Mouse (Mus musculus): ENCODE results near the gene Khdc1a. TPM values are rescaled to one million over a fixed set of nuclear protein-coding genes. Genes with fewer than 3 reads are reported as not detected.
"Not testable (repeated sequence)": the region's sequence is repeated elsewhere in the genome, so short reads cannot be mapped to it uniquely, and the experiment has no call there.

Khdc1a gene
- polyA plus RNA-seq, 1 experiment from 2014 or later = 0.23 TPM

- no peak for ATAC-seq (replicated peaks; ENCODE audit: insufficient number of reproducible peaks, insufficient read depth, low FRiP score, low read depth)
- Histone ChIP-seq H3K4me3 (no peak overlapping the region), H3K27me3 (no peaks in the 10 kb centered on the region), H3K36me3 (no peaks in the 10 kb centered on the region), H3K9me3 (replicated peaks) (no peaks in the 10 kb centered on the region), H3K9ac (no peak overlapping the region), H3K4me1 (replicated peaks) (no peaks in the 10 kb centered on the region), H3K4me2 (no peak overlapping the region), H3K27ac (no peak overlapping the region)
- WGBS = 73% methylated on average over 1 of the region's 1 CpGs
Measured at GRCm38 (mm10) chr1:21323996-21324574, 25.4 kb upstream of the Khdc1a start.

GRCm38 (mm10) chr1:21324633-21325032 is 24.8 kb upstream of the Khdc1a start:
- H3K4me3 ChIP-seq = no peak overlapping the region
- ATAC-seq (replicated peaks; ENCODE audit: insufficient number of reproducible peaks, insufficient read depth, low FRiP score, low read depth) = no peak
- H3K9me3 ChIP-seq (replicated peaks) = no peaks in the 10 kb centered on the region
- H3K27me3 ChIP-seq = no peaks in the 10 kb centered on the region
- H3K4me1 ChIP-seq (replicated peaks) = no peaks in the 10 kb centered on the region
- H3K9ac ChIP-seq = no peak overlapping the region
- no peak overlapping the region for H3K27ac ChIP-seq
- no peak overlapping the region for H3K4me2 ChIP-seq
- 76% methylated on average over 1 of the region's 1 CpGs for WGBS
- H3K36me3 ChIP-seq = no peaks in the 10 kb centered on the region

GRCm38 (mm10) chr1:21326733-21327132 is 22.7 kb upstream of the Khdc1a start:
- no peak overlapping the region for H3K4me3 ChIP-seq
- ATAC-seq (replicated peaks; ENCODE audit: insufficient number of reproducible peaks, insufficient read depth, low FRiP score, low read depth) = no peak
- no peaks in the 10 kb centered on the region for H3K9me3 ChIP-seq (replicated peaks)
- H3K27me3 ChIP-seq = no peaks in the 10 kb centered on the region
- no peaks in the 10 kb centered on the region for H3K36me3 ChIP-seq
- no peak overlapping the region for H3K27ac ChIP-seq
- whole genome bisulfite sequencing = 88% methylated on average over 7 of the region's 7 CpGs
- H3K4me2 ChIP-seq = no peak overlapping the region
- H3K9ac ChIP-seq = no peak overlapping the region
- no peaks in the 10 kb centered on the region for H3K4me1 ChIP-seq (replicated peaks)

DNA sequence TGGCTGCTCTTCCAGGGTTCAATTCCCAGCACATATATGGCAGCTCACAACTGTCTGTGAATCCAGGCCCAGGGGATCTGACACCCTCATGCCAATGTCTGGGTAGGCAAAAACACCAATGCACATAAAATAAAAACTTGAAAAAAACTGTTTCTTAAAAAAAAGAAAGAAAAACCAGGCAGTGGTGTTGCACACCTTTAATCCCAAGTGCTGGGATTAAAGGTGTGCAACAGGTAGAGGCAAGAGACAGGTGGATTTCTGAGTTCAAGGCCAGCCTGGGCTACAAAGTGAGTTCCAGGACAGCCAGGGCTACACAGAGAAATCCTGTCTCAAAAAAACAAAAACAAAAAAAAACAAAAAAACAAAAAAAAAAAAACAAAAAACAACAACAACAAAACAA is 18.3 kb upstream of the Khdc1a start:
- H3K27me3 ChIP-seq; H3K36me3 ChIP-seq; H3K4me3 ChIP-seq; ATAC-seq (replicated peaks; ENCODE audit: insufficient number of reproducible peaks, insufficient read depth, low FRiP score, low read depth); H3K9ac ChIP-seq; H3K27ac ChIP-seq; H3K4me2 ChIP-seq; H3K9me3 ChIP-seq (replicated peaks); H3K4me1 ChIP-seq (replicated peaks): not testable (repeated sequence)

DNA sequence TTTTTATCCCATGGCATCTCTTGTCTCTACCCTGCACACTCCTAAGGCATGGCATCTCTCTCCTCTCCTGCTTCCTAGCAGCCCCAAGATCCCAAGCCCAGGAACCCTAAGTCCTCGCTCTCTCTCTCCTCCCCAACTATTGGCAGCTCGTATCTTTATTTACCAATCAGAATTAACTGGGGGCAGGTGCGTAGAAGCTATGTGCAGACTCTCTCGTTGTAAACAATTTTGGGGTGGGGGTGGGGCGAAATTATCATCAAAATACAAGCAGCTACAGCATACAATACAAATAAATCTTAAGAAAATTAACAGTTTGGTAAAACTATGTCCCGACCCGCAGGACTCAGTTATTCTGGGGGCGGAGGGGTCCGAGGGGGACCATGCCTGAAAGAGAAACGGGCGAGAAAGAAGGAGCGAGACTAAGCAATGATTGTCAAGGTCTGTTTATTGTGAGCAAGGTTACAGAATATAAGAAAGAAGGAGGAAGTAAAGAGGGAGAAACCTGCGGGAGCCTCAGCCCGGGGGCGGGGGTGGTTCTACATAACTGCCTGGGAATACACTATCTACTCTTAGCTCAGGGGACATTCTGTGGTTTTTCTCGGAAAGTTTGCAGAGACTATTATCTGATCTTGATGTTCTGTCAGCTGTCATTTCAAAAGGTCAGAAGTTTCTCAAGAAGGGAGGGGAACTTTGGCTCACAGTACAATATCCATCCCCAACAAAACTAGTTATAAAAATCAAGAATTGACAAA is 16.0 kb upstream of the Khdc1a start:
- H3K27ac ChIP-seq = no peak overlapping the region
- no peaks in the 10 kb centered on the region for H3K27me3 ChIP-seq
- ATAC-seq (replicated peaks; ENCODE audit: insufficient number of reproducible peaks, insufficient read depth, low FRiP score, low read depth) = no peak
- 67% methylated on average over 16 of the region's 16 CpGs for WGBS
- H3K4me1 ChIP-seq (replicated peaks) = no peaks in the 10 kb centered on the region
- H3K36me3 ChIP-seq = no peaks in the 10 kb centered on the region
- H3K4me2 ChIP-seq = no peak overlapping the region
- no peak overlapping the region for H3K4me3 ChIP-seq
- H3K9ac ChIP-seq = no peak overlapping the region
- H3K9me3 ChIP-seq (replicated peaks) = no peaks in the 10 kb centered on the region

DNA sequence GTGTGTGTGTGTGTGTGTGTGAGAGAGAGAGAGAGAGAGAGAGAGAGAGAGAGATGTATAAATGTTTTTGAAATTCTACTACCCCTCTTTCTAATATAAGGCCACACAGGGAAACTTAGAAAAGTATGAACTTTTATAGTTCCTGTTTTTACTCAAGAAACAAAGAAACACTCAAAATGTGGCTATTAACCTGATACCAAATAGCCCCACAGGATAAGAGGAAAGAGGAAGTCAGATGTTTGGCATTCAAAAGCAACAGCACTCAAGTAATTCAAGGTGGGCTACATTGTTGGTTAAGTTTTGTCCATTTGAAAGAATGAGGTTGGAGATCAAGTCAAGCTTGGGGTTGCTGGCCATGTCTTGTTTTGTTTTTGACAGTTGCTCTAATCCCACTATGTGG is 13.6 kb upstream of the Khdc1a start:
- no peak overlapping the region for H3K27ac ChIP-seq
- H3K36me3 ChIP-seq = no peaks in the 10 kb centered on the region
- H3K27me3 ChIP-seq = no peaks in the 10 kb centered on the region
- no peak overlapping the region for H3K4me3 ChIP-seq
- ATAC-seq (replicated peaks; ENCODE audit: insufficient number of reproducible peaks, insufficient read depth, low FRiP score, low read depth) = no peak
- H3K9ac ChIP-seq = no peak overlapping the region
- no peaks in the 10 kb centered on the region for H3K9me3 ChIP-seq (replicated peaks)
- no peaks in the 10 kb centered on the region for H3K4me1 ChIP-seq (replicated peaks)
- H3K4me2 ChIP-seq = no peak overlapping the region

GRCm38 (mm10) chr1:21340745-21341144 is 8.7 kb upstream of the Khdc1a start:
- Histone ChIP-seq H3K27me3 (no peaks in the 10 kb centered on the region), H3K9ac (no peak overlapping the region), H3K4me1 (replicated peaks) (no peaks in the 10 kb centered on the region), H3K4me2 (no peak overlapping the region), H3K4me3 (no peak overlapping the region), H3K36me3 (no peaks in the 10 kb centered on the region), H3K9me3 (replicated peaks) (no peaks in the 10 kb centered on the region), H3K27ac (no peak overlapping the region)
- 91% methylated on average over 1 of the region's 1 CpGs for WGBS
- ATAC-seq (replicated peaks; ENCODE audit: insufficient number of reproducible peaks, insufficient read depth, low FRiP score, low read depth) = no peak

DNA sequence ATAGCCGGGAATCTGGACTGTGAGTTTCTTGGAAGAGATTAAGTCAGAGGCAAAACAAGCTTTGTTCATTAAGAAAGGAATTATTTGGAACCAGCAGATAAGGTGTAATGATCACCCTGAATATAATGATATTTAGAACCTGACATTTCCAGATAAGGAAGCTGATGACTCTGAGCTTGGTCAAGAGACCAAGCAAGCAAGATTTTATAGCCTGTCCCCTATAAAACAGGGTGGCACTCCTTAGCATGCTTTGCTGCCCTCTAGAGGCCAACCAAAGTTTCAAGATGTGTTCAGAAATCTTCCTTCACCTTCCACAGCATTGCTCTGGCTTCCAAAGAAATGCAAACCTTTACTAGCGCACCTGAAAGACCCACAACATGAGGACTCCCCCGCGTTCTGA is 5.2 kb upstream of the Khdc1a start:
- Histone ChIP-seq H3K4me2 (no peak overlapping the region), H3K4me3 (no peak overlapping the region), H3K9ac (no peak overlapping the region), H3K27ac (no peak overlapping the region), H3K27me3 (no peaks in the 10 kb centered on the region), H3K36me3 (no peaks in the 10 kb centered on the region), H3K9me3 (replicated peaks) (no peaks in the 10 kb centered on the region), H3K4me1 (replicated peaks) (no peaks in the 10 kb centered on the region)
- no peak for ATAC-seq (replicated peaks; ENCODE audit: insufficient number of reproducible peaks, insufficient read depth, low FRiP score, low read depth)
- WGBS = 61% methylated on average over 4 of the region's 4 CpGs

GRCm38 (mm10) chr1:21344752-21345151 is 4.7 kb upstream of the Khdc1a start:
- WGBS = 76% methylated on average over 7 of the region's 7 CpGs
- H3K9me3 ChIP-seq (replicated peaks); H3K4me2 ChIP-seq; H3K9ac ChIP-seq; H3K4me3 ChIP-seq; ATAC-seq (replicated peaks; ENCODE audit: insufficient number of reproducible peaks, insufficient read depth, low FRiP score, low read depth); H3K27ac ChIP-seq; H3K4me1 ChIP-seq (replicated peaks); H3K36me3 ChIP-seq; H3K27me3 ChIP-seq: not testable (repeated sequence)

GRCm38 (mm10) chr1:21368031-21368430 is 18.6 kb downstream of the Khdc1a start, which contains the start of gene Khdc1c:
Gene Khdc1c, plus strand, starts transcription at chr1:21368331.
- H3K9me3 ChIP-seq (replicated peaks); H3K9ac ChIP-seq; H3K27me3 ChIP-seq; H3K36me3 ChIP-seq; H3K4me2 ChIP-seq; H3K4me1 ChIP-seq (replicated peaks); H3K4me3 ChIP-seq; ATAC-seq (replicated peaks; ENCODE audit: insufficient number of reproducible peaks, insufficient read depth, low FRiP score, low read depth); H3K27ac ChIP-seq: not testable (repeated sequence)
- WGBS = 69% methylated on average over 1 of the region's 1 CpGs

DNA sequence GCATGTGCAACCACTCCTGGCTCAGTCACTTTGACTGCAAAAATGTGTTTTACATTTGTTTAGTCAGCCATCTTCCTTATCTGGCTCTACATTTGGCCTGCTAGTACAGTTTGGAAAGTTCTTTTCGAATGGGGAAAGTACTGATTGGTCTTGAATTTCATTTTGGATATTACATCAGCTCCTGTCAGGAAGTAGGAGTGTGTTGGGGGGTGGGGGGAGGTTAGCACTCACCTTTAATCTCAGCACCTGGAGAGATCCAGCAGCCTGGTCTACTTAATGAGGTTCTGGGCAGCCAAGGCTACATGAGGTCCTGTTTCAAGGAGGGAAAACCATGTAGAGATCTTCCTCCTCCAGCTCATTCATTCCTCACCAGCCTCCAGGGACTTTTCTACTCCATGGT is 33.8 kb downstream of the Khdc1a start, which contains the start of gene Khdc1b:
Gene Khdc1b, plus strand, starts transcription at position 301 of the 400 bp plus-strand sequence.
- Histone ChIP-seq H3K9ac (no peak within 1 kb of the TSS), H3K4me3 (no peak within 1 kb of the TSS), H3K27ac (no peak within 1 kb of the TSS), H3K36me3 (no peaks in the 10 kb centered on the region), H3K9me3 (replicated peaks) (no peaks in the 10 kb centered on the region), H3K27me3 (no peaks in the 10 kb centered on the region), H3K4me1 (replicated peaks) (no peaks in the 10 kb centered on the region), H3K4me2 (no peak within 1 kb of the TSS)
- ATAC-seq (replicated peaks; ENCODE audit: insufficient number of reproducible peaks, insufficient read depth, low FRiP score, low read depth) = no peak
- 81% methylated on average over 1 of the region's 1 CpGs for WGBS

- no peaks in the 10 kb centered on the region for H3K36me3 ChIP-seq
- ATAC-seq (replicated peaks; ENCODE audit: insufficient number of reproducible peaks, insufficient read depth, low FRiP score, low read depth) = no peak
- 69% methylated on average over 6 of the region's 6 CpGs for WGBS
Measured at GRCm38 (mm10) chr1:21391138-21391671, 41.8 kb downstream of the Khdc1a start.

More at GRCm38 (mm10) chr1:21391138-21391671, 41.8 kb downstream of the Khdc1a start:
- no peaks in the 10 kb centered on the region for H3K4me1 ChIP-seq (replicated peaks)
- H3K4me3 ChIP-seq = no peak overlapping the region
- H3K9ac ChIP-seq = no peak overlapping the region
- H3K4me2 ChIP-seq = no peak overlapping the region
- no peaks in the 10 kb centered on the region for H3K9me3 ChIP-seq (replicated peaks)
- H3K27ac ChIP-seq = no peak overlapping the region
- no peaks in the 10 kb centered on the region for H3K27me3 ChIP-seq

Data from heart, embryonic 15.5 days (tissue).